Mouse (Mus musculus) C2C12 (cell line): ENCODE measurements at regions not wholly inside any gene's neighbourhood (a gene's known extent, or its start where the extent isn't known, plus 50 kb on each side); places are given as distances from the start of the nearest gene placed in this dataset.

Experiments
- CEBPB ChIP-seq: IDR thresholded peaks from one replicate; pipeline ENCODE4 v1.6.1; 2011; ENCODE audit warnings: low read depth, mild to moderate bottlenecking, control low read depth, moderate library complexity
- CTCF ChIP-seq: IDR thresholded peaks from one replicate; pipeline ENCODE4 v1.5.1; 2011; ENCODE audit not compliant: control insufficient read depth, insufficient read depth, insufficient read length
- FOSL1 ChIP-seq: IDR thresholded peaks from one replicate; pipeline ENCODE4 v1.8.0; 2011; ENCODE audit warnings: mild to moderate bottlenecking, low read length; ENCODE audit not compliant: poor library complexity, insufficient read depth, severe bottlenecking
- MAX ChIP-seq: IDR thresholded peaks from one replicate; pipeline ENCODE4 v1.6.1; 2011; ENCODE audit warnings: mild to moderate bottlenecking, control low read depth
- MYOD1 ChIP-seq: IDR thresholded peaks from one replicate; pipeline ENCODE4 v1.6.1; 2011; ENCODE audit warnings: low read depth; ENCODE audit not compliant: control insufficient read depth, insufficient read length
- MYOG ChIP-seq: IDR thresholded peaks from one replicate; pipeline ENCODE4 v1.6.1; 2011; ENCODE audit not compliant: control insufficient read depth, insufficient read length; ENCODE audit errors: extremely low read depth
- USF1 ChIP-seq: IDR thresholded peaks from one replicate; pipeline ENCODE4 v1.6.1; 2011; ENCODE audit warnings: low read depth, mild to moderate bottlenecking, control low read depth, moderate library complexity

DNA sequence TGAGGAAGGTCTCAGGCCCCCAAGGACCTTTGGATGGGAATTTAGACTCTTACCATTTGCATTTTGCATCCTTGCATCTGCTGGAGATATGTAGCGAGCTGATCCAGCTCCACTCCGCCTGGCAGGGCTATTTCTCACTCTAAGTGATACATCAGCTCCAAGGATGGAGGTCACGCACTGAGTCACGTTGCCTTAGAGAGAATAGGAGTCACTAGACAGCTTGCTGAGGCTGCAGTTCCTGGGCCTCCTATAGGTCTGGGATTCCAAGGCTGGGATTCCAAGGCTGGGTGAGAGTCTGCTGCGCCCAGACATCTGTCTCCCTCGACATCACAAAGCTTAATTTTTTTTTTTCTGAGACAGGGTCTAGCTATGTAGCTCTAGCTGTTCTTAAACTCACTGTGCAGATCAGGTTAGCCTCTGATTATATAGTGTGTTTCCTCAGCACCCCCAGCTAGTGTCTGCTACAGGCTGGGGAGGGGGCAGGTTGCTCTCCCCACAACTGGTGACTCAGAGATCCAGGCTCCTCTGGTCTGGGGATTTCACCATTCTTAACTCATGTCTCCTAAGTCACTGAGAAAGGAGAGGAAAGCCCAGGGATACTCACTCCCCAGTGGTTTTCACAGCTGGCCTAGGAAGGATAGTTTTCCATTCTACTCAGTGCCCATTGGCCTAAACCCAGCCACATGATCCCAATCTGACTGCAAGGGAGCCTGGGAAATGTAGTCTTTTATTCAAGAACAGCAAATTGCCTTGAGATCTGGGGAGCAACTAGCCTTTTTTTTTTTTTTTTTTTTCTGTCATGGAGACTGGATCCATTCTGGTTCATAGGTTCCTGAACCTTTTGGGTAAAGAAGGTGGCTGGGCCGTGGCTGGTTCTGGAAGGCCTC lies 76.4 kb upstream of the Grik3 start:
- TF ChIP-seq CTCF = no peak
- no peak for TF ChIP-seq MYOG
- TF ChIP-seq USF1 = peak; percentile 63
- TF ChIP-seq MYOD1 = no peak
- no peak for TF ChIP-seq MAX
- TF ChIP-seq CEBPB = no peak
- no peak for TF ChIP-seq FOSL1
